Mouse (Mus musculus) small intestine, adult 2 months (tissue): ENCODE results near the gene Ulbp1. TPM values are rescaled to one million over a fixed set of nuclear protein-coding genes. Genes with fewer than 3 reads are reported as not detected.

Experiments
- H3K27ac ChIP-seq: fragments of 200-500 bp; 2 replicates; pipeline ENCODE4 v1.5.1; 2012; ENCODE audit warnings: low read depth, low read length, control low read depth, inconsistent platforms; ENCODE audit not compliant: insufficient read depth
- H3K27me3 ChIP-seq: fragments of 200-500 bp; 2 replicates; pipeline ENCODE4 v1.6.1; 2012; ENCODE audit warnings: mild to moderate bottlenecking, moderate library complexity, low read length, inconsistent platforms; ENCODE audit not compliant: control insufficient read depth, insufficient read depth
- H3K36me3 ChIP-seq: fragments of 200-500 bp; 2 replicates; pipeline ENCODE4 v1.6.1; 2012; ENCODE audit warnings: mild to moderate bottlenecking, low read length, control low read depth, inconsistent platforms; ENCODE audit not compliant: control insufficient read depth, insufficient read depth
- H3K4me1 ChIP-seq: fragments of 200-500 bp; 2 replicates; pipeline ENCODE4 v1.6.1; 2012; ENCODE audit warnings: low read length, inconsistent platforms, mixed read lengths; ENCODE audit not compliant: control insufficient read depth, insufficient read depth, insufficient read length
- H3K4me3 ChIP-seq: fragments of 200-500 bp; 2 replicates; pipeline ENCODE4 v1.5.1; 2012; ENCODE audit warnings: low read depth, mild to moderate bottlenecking, control low read depth, inconsistent platforms, low read length, moderate library complexity
- CTCF ChIP-seq: fragments of 200-500 bp; IDR thresholded peaks from 2 replicates; pipeline ENCODE4 v1.5.1; 2012; ENCODE audit warnings: low read depth, mild to moderate bottlenecking, control low read depth, inconsistent platforms, low read length, moderate library complexity, mixed read lengths; ENCODE audit not compliant: insufficient replicate concordance, insufficient read length; ENCODE audit errors: extremely low read depth
- POLR2A ChIP-seq: fragments of 200-500 bp; IDR thresholded peaks from 2 replicates; pipeline ENCODE4 v1.6.1; 2012; ENCODE audit warnings: low read depth, mild to moderate bottlenecking, control low read depth, inconsistent platforms, low read length, moderate library complexity
- WGBS: fragments of 180-500 bp; shearing (Covaris S2); methylation state at CpG from one replicate; pipeline ENCODE4 v1.1.7; 2018; 5-methylcytosine and 5-hydroxymethylcytosine counted together
- polyA plus RNA-seq: library from polyadenylated mRNA; depleted of rRNA; stranded (reverse); fragments of >200 nt; gene quantifications from 2 replicates; pipeline ENCODE4 v1.2.3, GENCODE M21; 2012; rRNA removed

Ulbp1 gene
- polyA plus RNA-seq, 1 experiment = 0.27 TPM

DNA sequence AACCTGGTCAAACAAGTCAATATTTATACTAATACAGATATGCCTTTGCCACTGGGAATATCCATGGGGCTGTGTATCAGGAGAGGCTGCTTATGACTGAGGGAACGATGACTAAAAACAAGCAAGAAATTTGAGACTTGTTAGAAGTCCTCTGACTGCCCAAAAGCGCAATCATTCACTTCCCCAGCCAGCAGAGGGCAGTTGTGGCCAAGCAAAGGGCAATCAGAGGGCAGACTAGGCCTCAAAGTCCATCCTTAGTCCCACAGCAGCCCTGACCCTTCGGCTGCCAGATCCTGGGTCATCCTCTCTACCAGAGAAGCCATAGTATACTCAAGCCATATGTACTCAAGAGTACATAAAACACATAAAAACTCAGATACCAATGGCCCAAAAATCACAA lies 11.4 kb downstream of the Ulbp1 start:
- Histone ChIP-seq H3K27me3 (no peaks in the 10 kb centered on the region), H3K4me3 (no peak overlapping the region), H3K27ac (no peak overlapping the region), H3K36me3 (no peaks in the 10 kb centered on the region), H3K4me1 (no peaks in the 10 kb centered on the region)
- WGBS = 46% methylated on average over 3 of the region's 3 CpGs
- TF ChIP-seq POLR2A (no peak), CTCF (no peak)

DNA sequence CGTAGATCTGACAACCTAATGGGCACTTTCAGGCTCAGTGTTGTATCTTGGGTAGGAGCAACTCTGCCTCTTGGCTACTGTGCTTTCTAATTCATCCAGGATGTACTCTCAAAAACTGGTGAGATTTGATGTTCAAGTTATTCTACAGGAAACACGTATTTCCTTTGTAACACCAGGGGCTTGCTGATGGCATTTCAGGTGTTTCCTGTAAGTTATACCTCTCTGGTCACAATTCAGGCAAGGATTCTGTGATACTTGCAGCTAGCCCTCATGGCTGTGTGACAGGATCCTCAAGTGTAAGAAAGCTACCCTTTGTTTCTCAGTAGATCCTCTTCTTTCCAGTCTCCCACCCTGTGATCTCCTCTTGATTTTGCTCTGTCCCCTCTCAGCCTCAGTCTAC lies 34.5 kb downstream of the Ulbp1 start:
- TF ChIP-seq CTCF (no peak), POLR2A (no peak)
- no peak overlapping the region for H3K27ac ChIP-seq
- H3K27me3 ChIP-seq = no peaks in the 10 kb centered on the region
- no peak overlapping the region for H3K4me3 ChIP-seq
- no peaks in the 10 kb centered on the region for H3K36me3 ChIP-seq
- no peaks in the 10 kb centered on the region for H3K4me1 ChIP-seq
- 65% methylated on average over 2 of the region's 2 CpGs for WGBS

GRCm38 (mm10) chr10:7393143-7394035 lies 80.0 kb downstream of the Ulbp1 start:
- TF ChIP-seq POLR2A (no peak), CTCF (no peak)
- Histone ChIP-seq H3K27me3 (peaks cover 24% of the 10 kb centered on the region), H3K36me3 (no peaks in the 10 kb centered on the region), H3K27ac (no peak overlapping the region), H3K4me1 (peaks cover 5% of the 10 kb centered on the region; the same call in 1 of the 2 replicates), H3K4me3 (no peak overlapping the region)
- 13% methylated on average over 55 of the region's 55 CpGs for WGBS

DNA sequence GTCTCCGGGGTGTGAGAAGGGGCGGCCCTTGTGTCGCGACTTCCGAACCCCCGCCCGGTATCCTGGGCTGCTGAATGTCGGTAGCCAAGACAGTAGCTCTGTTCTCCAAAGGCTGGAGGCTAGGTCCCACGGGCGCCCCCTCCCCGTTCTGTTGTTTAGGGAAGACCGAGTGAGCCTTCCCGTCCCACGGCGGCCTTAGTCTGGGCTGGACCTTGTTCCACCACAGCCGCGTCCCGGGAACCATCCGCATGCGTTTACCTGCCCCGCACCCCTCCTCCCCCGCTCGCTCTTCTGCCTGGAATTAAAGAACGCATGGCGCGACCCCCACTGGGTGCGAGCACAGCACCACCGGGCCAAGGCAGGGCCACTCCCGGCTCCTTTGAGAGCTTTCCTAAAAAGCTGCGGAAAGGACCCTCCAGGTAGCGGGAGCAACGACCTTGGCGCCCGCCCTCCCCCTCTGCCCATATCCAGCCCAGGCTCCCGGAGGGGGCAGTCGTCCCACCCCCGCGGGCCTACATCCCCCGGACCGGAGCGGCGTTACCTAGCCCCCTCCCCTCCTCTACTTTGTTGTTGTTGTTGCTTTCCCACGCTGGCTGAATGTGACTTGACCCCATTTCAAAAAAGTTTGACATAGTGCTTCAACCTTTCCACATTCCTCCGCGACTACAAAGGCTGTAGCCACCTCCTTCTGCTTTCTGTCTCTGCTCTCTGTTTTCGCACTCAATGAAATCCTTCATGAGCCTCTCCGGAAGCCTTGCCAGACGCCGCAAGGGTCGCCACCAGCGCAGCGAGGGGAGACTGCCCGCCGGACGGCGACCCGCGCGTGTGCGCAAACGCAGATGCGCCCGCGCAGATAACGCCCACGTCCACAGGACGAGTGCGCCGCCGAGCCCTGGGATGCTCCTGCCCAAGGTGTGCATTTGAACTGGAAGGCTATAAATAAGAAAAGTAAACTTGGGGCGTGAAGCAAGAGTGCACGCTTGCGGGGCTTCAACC lies 81.2 kb downstream of the Ulbp1 start:
- peaks cover 24% of the 10 kb centered on the region for H3K27me3 ChIP-seq
- peak overlapping the region; percentile 67 for H3K4me3 ChIP-seq
- peaks cover 5% of the 10 kb centered on the region; the same call in 1 of the 2 replicates for H3K4me1 ChIP-seq
- WGBS = 1% methylated on average over 73 of the region's 73 CpGs
- TF ChIP-seq CTCF (no peak), POLR2A (no peak)
- H3K36me3 ChIP-seq = no peaks in the 10 kb centered on the region
- no peak overlapping the region for H3K27ac ChIP-seq

GRCm38 (mm10) chr10:7391561-7391934 lies 81.9 kb downstream of the Ulbp1 start:
- Histone ChIP-seq H3K27me3 (peaks cover 24% of the 10 kb centered on the region), H3K4me3 (peak overlapping the region; percentile 67), H3K36me3 (no peaks in the 10 kb centered on the region), H3K27ac (no peak overlapping the region), H3K4me1 (peaks cover 5% of the 10 kb centered on the region; the same call in 1 of the 2 replicates)
- no peak for TF ChIP-seq POLR2A
- no peak for TF ChIP-seq CTCF
- 0% methylated on average over 20 of the region's 20 CpGs for WGBS

GRCm38 (mm10) chr10:7391108-7391507 lies 82.3 kb downstream of the Ulbp1 start:
- H3K27me3 ChIP-seq = peaks cover 24% of the 10 kb centered on the region
- TF ChIP-seq POLR2A = no peak
- no peak for TF ChIP-seq CTCF
- no peak overlapping the region for H3K27ac ChIP-seq
- peaks cover 5% of the 10 kb centered on the region; the same call in 1 of the 2 replicates for H3K4me1 ChIP-seq
- peak overlapping the region; percentile 67 for H3K4me3 ChIP-seq
- 2% methylated on average over 31 of the region's 31 CpGs for WGBS
- no peaks in the 10 kb centered on the region for H3K36me3 ChIP-seq

Other genes starting within 250 kb of the Ulbp1 start
- gene Lrp11, start 116.2 kb upstream of the Ulbp1 start, polyA plus RNA-seq = 3.9 and 5.1 TPM in 2 replicates
- 1.7 and 2.6 TPM in 2 replicates for gene Nup43, start 193.9 kb upstream of the Ulbp1 start, polyA plus RNA-seq
- gene Pcmt1, start 207.5 kb upstream of the Ulbp1 start, polyA plus RNA-seq = 8.6 and 14.7 TPM in 2 replicates
- 3.9 and 9.0 TPM in 2 replicates for gene Lats1, start 207.6 kb upstream of the Ulbp1 start, polyA plus RNA-seq